Mouse (Mus musculus) liver, postnatal 0 days (tissue): Measurements from ENCODE around the gene Trim47. TPM values are rescaled to one million over a fixed set of nuclear protein-coding genes. Genes with fewer than 3 reads are reported as not detected.

Source experiments
- ATAC-seq: fragments of 200-750 bp; cut with Nextera tagmentation; 2 replicates; pipeline ENCODE4 v1.8.0; 2017; ENCODE audit warnings: mild to moderate bottlenecking, moderate library complexity
- DNase-seq: peaks from one replicate; pipeline ENCODE4 v3.0.0-alpha.2; 2016
- H3K27ac ChIP-seq: fragments of 300-500 bp; sonication (generic); 2 replicates; pipeline ENCODE4 v1.5.1; 2014; ENCODE audit warnings: antibody characterized with exemption, moderate library complexity, mild to moderate bottlenecking, low read depth
- H3K27me3 ChIP-seq: fragments of 300-500 bp; sonication (generic); 2 replicates; pipeline ENCODE4 v1.6.1; 2014; ENCODE audit warnings: low read length, control low read depth, mixed read lengths; ENCODE audit not compliant: insufficient read depth
- H3K36me3 ChIP-seq: fragments of 300-500 bp; sonication (generic); replicated peaks from 2 replicates; pipeline ENCODE4 v1.6.1; 2014; ENCODE audit warnings: mild to moderate bottlenecking, control low read depth, low read length, moderate library complexity, mixed read lengths; ENCODE audit not compliant: insufficient read depth
- H3K4me1 ChIP-seq: fragments of 300-500 bp; sonication (generic); 2 replicates; pipeline ENCODE4 v1.6.1; 2014; ENCODE audit warnings: antibody characterized with exemption, mild to moderate bottlenecking, control low read depth; ENCODE audit not compliant: insufficient read depth
- H3K4me2 ChIP-seq: fragments of 300-500 bp; sonication (generic); 2 replicates; pipeline ENCODE4 v1.6.1; 2014; ENCODE audit warnings: low read depth, mild to moderate bottlenecking, low read length, moderate library complexity, mixed read lengths
- H3K4me3 ChIP-seq: fragments of 300-500 bp; sonication (generic); 2 replicates; pipeline ENCODE4 v1.5.1; 2014; ENCODE audit warnings: low read depth, low read length
- H3K9ac ChIP-seq: fragments of 300-500 bp; sonication (generic); replicated peaks from 2 replicates; pipeline ENCODE4 v1.6.1; 2014; ENCODE audit warnings: mild to moderate bottlenecking, moderate library complexity
- H3K9me3 ChIP-seq: fragments of 300-500 bp; sonication (generic); 2 replicates; pipeline ENCODE4 v1.6.1; 2016; ENCODE audit warnings: mild to moderate bottlenecking, control low read depth, low read length, mixed read lengths
- CTCF ChIP-seq: sonication (generic); IDR thresholded peaks from 2 replicates; pipeline ENCODE4 v1.5.1; 2016; ENCODE audit warnings: antibody characterized with exemption, low read depth
- EP300 ChIP-seq: IDR thresholded peaks from 2 replicates; pipeline ENCODE4 v1.6.1; 2016; ENCODE audit warnings: antibody characterized with exemption, low read depth, mild to moderate bottlenecking
- WGBS: fragments of 180-500 bp; shearing (Covaris S2); extraction: QIAGEN DNeasy Blood & Tissue Kit; methylation state at CpG from one replicate; pipeline ENCODE4 v1.1.7; 2014; ENCODE audit not compliant: insufficient replicate concordance; 5-methylcytosine and 5-hydroxymethylcytosine counted together
- polyA plus RNA-seq: library from polyadenylated mRNA; unstranded; fragments of >200 nt; fragmentation: Nextera tagmentation; extraction: Ambion mirVana; gene quantifications from 2 replicates; pipeline ENCODE4 v1.2.1, GENCODE M21; 2015

Gene Trim47
- polyA plus RNA-seq, 1 experiment from 2014 or later = 5.7 TPM

- Histone ChIP-seq H3K4me1 (peaks cover 19% of the 10 kb centered on the region), H3K4me2 (no peak overlapping the region), H3K36me3 (peaks cover 64% of the 10 kb centered on the region), H3K9ac (no peak overlapping the region), H3K4me3 (no peak overlapping the region), H3K27me3 (no peaks in the 10 kb centered on the region), H3K27ac (no peak overlapping the region), H3K9me3 (no peaks in the 10 kb centered on the region)
- TF ChIP-seq CTCF (no peak), EP300 (no peak)
- 92% methylated on average over 11 of the region's 11 CpGs for WGBS
- DNase-seq (peak; percentile 11), ATAC-seq (no peak)
Observed at GRCm38 (mm10) chr11:116059691-116060025, 67.4 kb downstream of the Trim47 start.

GRCm38 (mm10) chr11:116058868-116059690 lies 67.9 kb downstream of the Trim47 start:
- Histone ChIP-seq H3K27ac (no peak overlapping the region), H3K9ac (no peak overlapping the region), H3K4me3 (no peak overlapping the region), H3K4me2 (no peak overlapping the region), H3K9me3 (no peaks in the 10 kb centered on the region), H3K27me3 (no peaks in the 10 kb centered on the region), H3K36me3 (peaks cover 68% of the 10 kb centered on the region), H3K4me1 (peaks cover 19% of the 10 kb centered on the region)
- ATAC-seq = no peak
- 94% methylated on average over 17 of the region's 17 CpGs for WGBS
- DNase-seq = peak; percentile 14
- TF ChIP-seq EP300 = no peak
- TF ChIP-seq CTCF = no peak

GRCm38 (mm10) chr11:116058022-116058614 lies 68.9 kb downstream of the Trim47 start:
- Histone ChIP-seq H3K36me3 (peaks cover 77% of the 10 kb centered on the region), H3K9me3 (no peaks in the 10 kb centered on the region), H3K27me3 (no peaks in the 10 kb centered on the region), H3K4me3 (no peak overlapping the region), H3K4me1 (peaks cover 19% of the 10 kb centered on the region), H3K4me2 (no peak overlapping the region), H3K9ac (no peak overlapping the region), H3K27ac (no peak overlapping the region)
- no peak for TF ChIP-seq CTCF
- TF ChIP-seq EP300 = no peak
- ATAC-seq = no peak
- no peak for DNase-seq
- WGBS = 68% methylated on average over 12 of the region's 12 CpGs

GRCm38 (mm10) chr11:116057237-116057881 lies 69.7 kb downstream of the Trim47 start:
- Histone ChIP-seq H3K27ac (no peak overlapping the region), H3K9me3 (no peaks in the 10 kb centered on the region), H3K27me3 (no peaks in the 10 kb centered on the region), H3K9ac (no peak overlapping the region), H3K4me3 (no peak overlapping the region), H3K4me2 (no peak overlapping the region), H3K4me1 (peaks cover 19% of the 10 kb centered on the region), H3K36me3 (peaks cover 81% of the 10 kb centered on the region)
- ATAC-seq (peak; percentile 72), DNase-seq (no peak)
- TF ChIP-seq EP300 (no peak), CTCF (no peak)
- 51% methylated on average over 4 of the region's 4 CpGs for WGBS

- Histone ChIP-seq H3K4me1 (peaks cover 19% of the 10 kb centered on the region), H3K36me3 (peaks cover 80% of the 10 kb centered on the region), H3K9me3 (no peaks in the 10 kb centered on the region), H3K9ac (no peak overlapping the region), H3K4me2 (no peak overlapping the region), H3K27me3 (no peaks in the 10 kb centered on the region), H3K27ac (no peak overlapping the region), H3K4me3 (no peak overlapping the region)
- DNase-seq = no peak
- WGBS = 61% methylated on average over 11 of the region's 11 CpGs
- no peak for ATAC-seq
- TF ChIP-seq EP300 = no peak
Observed at GRCm38 (mm10) chr11:116055873-116056272, 71.1 kb downstream of the Trim47 start.

Other genes starting within 250 kb of the Trim47 start
- 16.8 and 21.5 TPM in 2 replicates for gene Smim5, start 227.2 kb downstream of the Trim47 start, polyA plus RNA-seq
- 1.9 TPM in 2 replicates for gene Smim6, start 215.2 kb downstream of the Trim47 start, polyA plus RNA-seq
- 12.7 and 15.4 TPM in 2 replicates for gene Sap30bp, start 193.9 kb downstream of the Trim47 start, polyA plus RNA-seq
- 4.2 and 6.1 TPM in 2 replicates for gene Recql5, start 193.7 kb downstream of the Trim47 start, polyA plus RNA-seq
- gene Itgb4, start 152.5 kb downstream of the Trim47 start, polyA plus RNA-seq = 0.21 and 0.34 TPM in 2 replicates
- gene Galk1, start 114.5 kb downstream of the Trim47 start, polyA plus RNA-seq = 317 and 319 TPM in 2 replicates
- 647 and 656 TPM in 2 replicates for gene H3f3b, start 99.2 kb downstream of the Trim47 start, polyA plus RNA-seq
- 3.9 and 5.1 TPM in 2 replicates for gene Unk, start 96.9 kb downstream of the Trim47 start, polyA plus RNA-seq
- 6.1 and 6.9 TPM in 2 replicates for gene Unc13d, start 49.2 kb downstream of the Trim47 start, polyA plus RNA-seq
- gene Wbp2, start 40.2 kb downstream of the Trim47 start, polyA plus RNA-seq = 63.3 and 65.0 TPM in 2 replicates
- gene Trim65, start 3.9 kb upstream of the Trim47 start, polyA plus RNA-seq = 1.1 and 1.2 TPM in 2 replicates
- gene Mrpl38, start 11.7 kb upstream of the Trim47 start, polyA plus RNA-seq = 43.9 and 44.0 TPM in 2 replicates
- 2.2 and 2.3 TPM in 2 replicates for gene Fbf1, start 41.0 kb upstream of the Trim47 start, polyA plus RNA-seq
- gene Ten1, start 71.6 kb upstream of the Trim47 start, polyA plus RNA-seq = 20.7 and 22.8 TPM in 2 replicates
- gene Acox1, start 71.8 kb upstream of the Trim47 start, polyA plus RNA-seq = 258 and 304 TPM in 2 replicates
- gene Evpl, start 110.9 kb upstream of the Trim47 start, polyA plus RNA-seq = 0.06 and 0.07 TPM in 2 replicates
- 20.9 and 23.8 TPM in 2 replicates for gene Srp68, start 147.0 kb upstream of the Trim47 start, polyA plus RNA-seq
- gene Galr2, start 153.7 kb upstream of the Trim47 start, polyA plus RNA-seq = not detected in 2 replicates
- 18.1 and 18.4 TPM in 2 replicates for gene Exoc7, start 180.0 kb upstream of the Trim47 start, polyA plus RNA-seq
- 0.07 and 0.14 TPM in 2 replicates for gene Foxj1, start 208.2 kb upstream of the Trim47 start, polyA plus RNA-seq